Mouse (Mus musculus) kidney, adult 2 months (tissue): Measurements from ENCODE around the gene Prdm11. TPM values are rescaled to one million over a fixed set of nuclear protein-coding genes. Genes with fewer than 3 reads are reported as not detected.

ENCODE experiments used
- DNase-seq: peaks from one replicate; pipeline ENCODE4 v3.0.0; 2021
- H3K27ac ChIP-seq: fragments of 200-500 bp; 2 replicates; pipeline ENCODE4 v1.5.1; 2012; ENCODE audit warnings: low read depth, low read length, control low read depth, inconsistent platforms; ENCODE audit not compliant: insufficient read depth
- H3K27me3 ChIP-seq: fragments of 200-500 bp; replicated peaks from 2 replicates; pipeline ENCODE4 v1.6.1; 2012; ENCODE audit warnings: mild to moderate bottlenecking, moderate library complexity, low read length, inconsistent platforms; ENCODE audit not compliant: control insufficient read depth, insufficient read depth
- H3K36me3 ChIP-seq: fragments of 200-500 bp; 2 replicates; pipeline ENCODE4 v1.6.1; 2012; ENCODE audit warnings: mild to moderate bottlenecking, moderate library complexity, low read length, inconsistent platforms; ENCODE audit not compliant: control insufficient read depth, insufficient read depth
- H3K4me1 ChIP-seq: fragments of 200-500 bp; 2 replicates; pipeline ENCODE4 v1.6.1; 2011; ENCODE audit warnings: low read length; ENCODE audit not compliant: control insufficient read depth, insufficient read depth
- H3K4me3 ChIP-seq: fragments of 200-500 bp; 2 replicates; pipeline ENCODE4 v1.5.1; 2011; ENCODE audit warnings: mild to moderate bottlenecking, low read depth, low read length, control low read depth; ENCODE audit not compliant: insufficient read depth
- CTCF ChIP-seq: fragments of 200-500 bp; conservative IDR thresholded peaks from 2 replicates; pipeline ENCODE4 v1.5.1; 2011; ENCODE audit warnings: low read depth, mild to moderate bottlenecking, control low read depth, low read length, moderate library complexity, mixed read lengths; ENCODE audit not compliant: insufficient read depth, insufficient read length
- POLR2A ChIP-seq: fragments of 200-500 bp; IDR thresholded peaks from one replicate; pipeline ENCODE4 v1.6.1; 2011; ENCODE audit warnings: low read depth, low read length, control low read depth
- WGBS: fragments of 180-500 bp; shearing (Covaris S2); methylation state at CpG from one replicate; pipeline ENCODE4 v1.1.7; 2018; 5-methylcytosine and 5-hydroxymethylcytosine counted together
- polyA plus RNA-seq: library from polyadenylated mRNA; depleted of rRNA; stranded (reverse); fragments of >200 nt; gene quantifications from 2 replicates; pipeline ENCODE4 v1.2.3, GENCODE M21; 2012

The Prdm11 gene
- polyA plus RNA-seq, 1 experiment: 3.6 TPM

DNA sequence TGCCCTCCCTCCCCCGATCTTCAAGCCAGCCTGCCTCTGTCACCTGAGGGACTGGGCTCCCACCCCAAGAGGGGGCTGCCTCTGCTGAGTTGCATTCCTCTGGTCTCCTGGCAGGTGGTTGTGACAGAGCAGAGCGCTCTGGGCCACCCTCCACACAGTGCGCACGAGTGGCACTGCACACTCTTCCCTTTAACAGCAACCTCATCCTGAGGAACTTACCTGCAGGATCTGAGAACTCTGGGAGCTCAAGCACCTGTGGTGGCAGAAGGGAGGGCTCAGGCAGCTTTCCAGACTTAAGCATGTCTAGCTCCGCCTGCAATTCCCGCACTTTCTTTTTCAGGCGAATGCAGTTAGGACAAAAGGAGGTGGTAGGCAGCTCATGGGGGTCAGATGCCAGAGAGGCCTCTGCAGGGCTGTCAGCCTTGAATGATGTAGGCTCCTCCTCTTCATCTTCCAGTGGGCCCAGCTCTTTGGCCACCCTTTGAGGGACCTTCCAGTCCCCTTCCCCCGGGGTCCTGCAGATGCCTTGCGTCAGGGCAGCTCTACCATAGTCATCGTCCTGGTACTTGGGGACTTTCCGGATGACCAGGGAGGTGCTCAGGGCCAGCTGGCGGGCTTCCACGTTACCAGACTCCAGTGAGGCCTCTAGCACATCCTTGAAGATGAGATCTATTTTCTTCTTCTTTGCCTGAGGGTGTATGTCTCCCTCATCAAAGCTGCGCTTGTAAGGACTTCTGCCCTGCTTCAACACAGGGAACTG is 70.8 kb downstream of the Prdm11 start:
- Histone ChIP-seq H3K36me3 (no peaks in the 10 kb centered on the region), H3K4me1 (no peaks in the 10 kb centered on the region), H3K4me3 (no peak overlapping the region), H3K27ac (no peak overlapping the region), H3K27me3 (no peaks in the 10 kb centered on the region)
- WGBS: 81% methylated on average over 14 of the region's 14 CpGs
- no peak for DNase-seq
- TF ChIP-seq POLR2A (no peak), CTCF (no peak)

DNA sequence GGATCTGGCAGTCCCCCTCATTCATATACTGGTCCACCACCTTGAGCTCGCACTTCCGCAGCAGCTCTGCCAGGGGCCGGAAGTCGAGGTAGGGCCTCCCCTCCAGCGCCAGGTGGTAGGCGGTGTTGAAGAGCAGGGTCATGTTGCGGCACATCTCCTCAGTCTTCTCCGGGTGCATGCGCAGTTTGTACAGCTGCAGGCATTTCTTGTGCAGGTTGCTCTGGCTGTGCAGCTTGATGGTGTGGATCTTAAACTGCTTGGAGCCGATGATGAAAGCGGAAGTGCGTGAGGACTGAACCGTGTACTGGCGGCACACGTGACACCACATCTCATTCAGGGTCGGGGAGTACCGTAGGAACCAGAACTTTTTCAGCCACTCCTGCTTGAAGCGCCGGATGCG is 72.3 kb downstream of the Prdm11 start:
- Histone ChIP-seq H3K4me3 (no peak overlapping the region), H3K36me3 (no peaks in the 10 kb centered on the region), H3K4me1 (no peaks in the 10 kb centered on the region), H3K27me3 (no peaks in the 10 kb centered on the region), H3K27ac (no peak overlapping the region)
- 96% methylated on average over 20 of the region's 20 CpGs for WGBS
- TF ChIP-seq POLR2A (no peak), CTCF (no peak)
- no peak for DNase-seq

DNA sequence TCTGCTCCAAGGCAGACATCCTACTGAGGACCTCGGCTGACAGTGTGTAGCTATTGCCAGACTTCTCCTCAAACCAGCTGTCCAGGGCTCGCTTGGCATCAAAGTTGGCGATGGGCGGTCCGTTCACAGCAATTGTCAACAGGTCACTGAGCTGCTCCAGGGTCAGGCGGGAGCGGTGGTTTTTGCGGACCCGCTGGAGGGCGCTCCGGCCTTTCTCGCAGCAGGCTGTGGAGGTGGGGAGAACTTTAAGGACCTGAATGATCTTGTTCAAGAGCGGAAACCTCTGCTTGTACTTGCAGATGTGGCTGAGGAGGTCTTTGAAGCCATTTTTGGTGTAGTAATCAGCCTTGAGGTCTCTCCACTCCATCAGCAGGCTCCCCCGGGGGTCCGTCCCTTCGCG is 73.9 kb downstream of the Prdm11 start:
- no peaks in the 10 kb centered on the region for H3K36me3 ChIP-seq
- no peak overlapping the region for H3K27ac ChIP-seq
- H3K4me3 ChIP-seq: no peak overlapping the region
- no peaks in the 10 kb centered on the region for H3K27me3 ChIP-seq
- DNase-seq: no peak
- no peaks in the 10 kb centered on the region for H3K4me1 ChIP-seq
- 90% methylated on average over 17 of the region's 17 CpGs for WGBS
- TF ChIP-seq POLR2A (no peak), CTCF (no peak)

DNA sequence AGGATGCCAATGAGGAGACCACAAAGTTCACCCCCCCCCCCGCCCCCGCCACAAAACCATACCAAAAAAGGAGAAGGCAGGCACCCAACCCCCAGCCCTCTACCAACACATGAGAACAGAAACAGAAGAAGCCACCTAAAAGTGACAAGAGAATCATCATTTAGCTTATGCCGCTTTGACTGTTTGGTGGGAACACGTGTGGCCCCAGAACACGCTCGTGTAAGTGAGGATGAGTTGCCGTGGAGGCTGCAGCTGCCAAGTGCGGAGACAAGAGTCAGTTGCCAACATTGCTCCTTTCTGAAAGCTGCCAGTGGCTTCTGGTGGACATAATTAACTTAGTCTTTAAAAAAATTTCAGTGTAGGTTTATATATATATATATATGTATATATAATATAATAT is 74.4 kb downstream of the Prdm11 start:
- no peaks in the 10 kb centered on the region for H3K36me3 ChIP-seq
- no peaks in the 10 kb centered on the region for H3K4me1 ChIP-seq
- no peak overlapping the region for H3K27ac ChIP-seq
- no peak overlapping the region for H3K4me3 ChIP-seq
- TF ChIP-seq CTCF (no peak), POLR2A (no peak)
- 96% methylated on average over 8 of the region's 8 CpGs for WGBS
- DNase-seq: no peak
- no peaks in the 10 kb centered on the region for H3K27me3 ChIP-seq

DNA sequence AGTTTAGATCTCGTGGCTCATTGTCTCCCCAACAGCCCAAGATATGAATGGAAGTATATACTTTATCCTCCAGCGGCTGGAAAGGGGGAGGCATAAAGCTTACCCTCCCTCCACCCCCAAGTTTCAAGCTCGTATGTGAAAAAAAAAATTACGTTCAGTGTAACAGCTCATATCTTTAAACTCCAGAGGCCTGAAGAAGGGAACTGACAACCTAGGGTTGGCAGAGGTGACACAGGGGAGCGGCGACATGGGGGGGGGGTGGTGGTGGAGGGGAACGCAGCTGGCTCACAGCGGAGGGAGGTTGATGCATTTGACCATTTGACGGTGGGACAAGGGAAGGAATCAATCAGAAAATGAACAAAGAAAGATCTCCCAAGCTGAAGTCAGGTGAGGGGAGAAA is 74.9 kb downstream of the Prdm11 start:
- no peaks in the 10 kb centered on the region for H3K4me1 ChIP-seq
- H3K4me3 ChIP-seq: no peak overlapping the region
- DNase-seq: no peak
- H3K27ac ChIP-seq: no peak overlapping the region
- TF ChIP-seq CTCF: no peak
- no peak for TF ChIP-seq POLR2A
- no peaks in the 10 kb centered on the region for H3K27me3 ChIP-seq
- H3K36me3 ChIP-seq: no peaks in the 10 kb centered on the region
- WGBS: 83% methylated on average over 9 of the region's 9 CpGs

DNA sequence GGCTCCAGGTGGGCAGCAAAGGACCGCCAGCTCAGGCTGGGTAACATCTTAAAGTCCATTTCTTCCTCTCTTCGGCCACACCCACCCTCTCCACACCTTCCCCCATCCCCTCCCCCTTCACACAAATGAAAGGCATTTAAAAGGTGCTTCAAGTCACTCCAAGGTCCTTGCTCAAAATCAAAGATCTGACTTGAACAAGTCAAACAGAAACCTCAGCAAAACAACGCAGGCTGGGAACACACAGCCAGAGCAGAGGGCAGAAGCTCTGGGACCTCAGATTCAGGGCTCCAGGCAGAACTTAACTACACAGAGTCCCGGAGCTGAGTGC is 78.2 kb downstream of the Prdm11 start:
- Histone ChIP-seq H3K27ac (no peak overlapping the region), H3K27me3 (no peaks in the 10 kb centered on the region), H3K4me3 (no peak overlapping the region), H3K36me3 (no peaks in the 10 kb centered on the region), H3K4me1 (no peaks in the 10 kb centered on the region)
- no peak for TF ChIP-seq CTCF
- no peak for TF ChIP-seq POLR2A
- 33% methylated on average over 4 of the region's 4 CpGs for WGBS
- no peak for DNase-seq

DNA sequence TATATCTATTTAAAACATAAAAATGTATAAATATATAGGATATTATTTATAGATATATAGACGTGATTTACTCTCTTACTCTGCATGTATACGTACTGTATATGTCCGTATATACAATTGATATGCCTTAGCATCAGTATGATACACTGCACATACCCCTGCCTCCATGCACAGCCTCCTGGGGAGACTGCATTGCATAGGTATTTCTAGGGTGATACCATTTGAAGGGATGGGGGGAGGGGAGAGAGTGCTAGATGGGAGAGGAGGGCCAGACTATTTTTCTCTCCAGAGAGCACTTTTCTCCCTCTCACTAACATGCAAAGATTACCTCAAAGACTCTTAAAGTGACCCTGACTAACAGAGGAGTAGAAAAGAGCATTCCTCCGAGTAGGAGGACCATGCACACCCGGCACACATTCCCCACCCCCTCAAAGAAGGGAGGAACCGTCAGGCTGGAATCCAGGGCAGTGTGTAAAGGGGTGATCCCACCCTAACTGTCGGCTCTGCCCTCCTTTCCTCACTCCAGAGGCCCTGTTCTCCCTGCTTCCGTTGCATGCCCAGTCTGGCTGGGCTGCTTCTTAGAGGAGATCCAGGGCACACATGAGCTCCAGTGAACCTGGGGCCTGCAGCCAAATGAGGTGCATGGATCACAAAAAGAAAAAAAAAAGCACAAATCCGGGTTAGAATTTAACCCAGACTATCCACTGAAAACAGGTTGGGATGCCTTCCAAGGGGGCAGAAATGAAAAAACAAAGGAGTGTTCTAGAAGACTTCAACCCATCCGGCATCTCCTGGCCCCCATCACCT is 78.7 kb downstream of the Prdm11 start:
- Histone ChIP-seq H3K27ac (no peak overlapping the region), H3K4me1 (no peaks in the 10 kb centered on the region), H3K4me3 (no peak overlapping the region), H3K36me3 (no peaks in the 10 kb centered on the region), H3K27me3 (no peaks in the 10 kb centered on the region)
- peak; percentile 81 for DNase-seq
- TF ChIP-seq POLR2A: no peak
- WGBS: 32% methylated on average over 10 of the region's 10 CpGs
